Mouse (Mus musculus): Measurements from ENCODE around the gene Lgi1. TPM values are rescaled to one million over a fixed set of nuclear protein-coding genes. Genes with fewer than 3 reads are reported as not detected.

Gene Lgi1
- polyA plus RNA-seq, 1 experiment from 2014 or later: 1.4 TPM

Other genes with a start within 250 kb of the Lgi1 start
- gene Myof, start 221.0 kb upstream of the Lgi1 start, polyA plus RNA-seq (2014; fragmentation: Nextera tagmentation; extraction: Ambion mirVana): 7.8 and 8.0 TPM in 2 replicates
- 41.4 and 47.7 TPM in 2 replicates for gene Cep55, start 209.5 kb upstream of the Lgi1 start, polyA plus RNA-seq (2014; fragmentation: Nextera tagmentation; extraction: Ambion mirVana)
- gene Ffar4, start 167.5 kb upstream of the Lgi1 start, polyA plus RNA-seq (2014; fragmentation: Nextera tagmentation; extraction: Ambion mirVana): 0.20 TPM in 1 of 2 replicates, not detected in the other
- 1.7 and 2.5 TPM in 2 replicates for gene Rbp4, start 139.3 kb upstream of the Lgi1 start, polyA plus RNA-seq (2014; fragmentation: Nextera tagmentation; extraction: Ambion mirVana)
- not detected in 2 replicates for gene Pde6c, start 131.8 kb upstream of the Lgi1 start, polyA plus RNA-seq (2014; fragmentation: Nextera tagmentation; extraction: Ambion mirVana)
- 43.8 and 46.4 TPM in 2 replicates for gene Fra10ac1, start 40.4 kb upstream of the Lgi1 start, polyA plus RNA-seq (2014; fragmentation: Nextera tagmentation; extraction: Ambion mirVana)
- 3.8 and 4.2 TPM in 2 replicates for gene Slc35g1, start 131.4 kb downstream of the Lgi1 start, polyA plus RNA-seq (2014; fragmentation: Nextera tagmentation; extraction: Ambion mirVana)
- gene Plce1, start 216.6 kb downstream of the Lgi1 start, polyA plus RNA-seq (2014; fragmentation: Nextera tagmentation; extraction: Ambion mirVana): 2.8 and 3.4 TPM in 2 replicates